Mouse (Mus musculus): ENCODE data around the gene Vmn2r6. TPM values are rescaled to one million over a fixed set of nuclear protein-coding genes. Genes with fewer than 3 reads are reported as not detected.
"Not testable (repeated sequence)": the region's sequence is repeated elsewhere in the genome, so short reads cannot be mapped to it uniquely, and the experiment has no call there.

The Vmn2r6 gene
- polyA plus RNA-seq (2015; fragmentation: Nextera tagmentation; extraction: Ambion mirVana) = not detected in 2 replicates

GRCm38 (mm10) chr3:64565730-64566129 is at the start of gene Vmn2r6:
TSS of gene Vmn2r6 (minus strand) at chr3:64565830.
- ATAC-seq (ENCODE audit: insufficient read depth, low FRiP score); H3K9me3 ChIP-seq (replicated peaks; ENCODE audit: control insufficient read depth, low read length); H3K4me2 ChIP-seq (ENCODE audit: low read depth, low read length); H3K4me3 ChIP-seq (replicated peaks; ENCODE audit: low read length); H3K36me3 ChIP-seq (ENCODE audit: control insufficient read depth, insufficient read depth, low read length); H3K27ac ChIP-seq (ENCODE audit: low read length); H3K4me1 ChIP-seq (ENCODE audit: control insufficient read depth, insufficient read depth, low read length); H3K9ac ChIP-seq (ENCODE audit: low read length); H3K27me3 ChIP-seq (ENCODE audit: control insufficient read depth, insufficient read depth, low read length): not testable (repeated sequence)
- WGBS = 93% methylated on average over 2 of the region's 2 CpGs

- no peak overlapping the region for H3K9ac ChIP-seq (ENCODE audit: low read length)
Measured at GRCm38 (mm10) chr3:64587618-64588017, 22.0 kb upstream of the Vmn2r6 start.

GRCm38 (mm10) chr3:64568793-64569192 is 3.2 kb upstream of the Vmn2r6 start:
- H3K4me1 ChIP-seq (ENCODE audit: control insufficient read depth, insufficient read depth, low read length); H3K27ac ChIP-seq (ENCODE audit: low read length); H3K27me3 ChIP-seq (ENCODE audit: control insufficient read depth, insufficient read depth, low read length); H3K36me3 ChIP-seq (ENCODE audit: control insufficient read depth, insufficient read depth, low read length); H3K4me2 ChIP-seq (ENCODE audit: low read depth, low read length); H3K9ac ChIP-seq (ENCODE audit: low read length); ATAC-seq (ENCODE audit: insufficient read depth, low FRiP score); H3K4me3 ChIP-seq (replicated peaks; ENCODE audit: low read length); H3K9me3 ChIP-seq (replicated peaks; ENCODE audit: control insufficient read depth, low read length): not testable (repeated sequence)
- WGBS = 17% methylated on average over 2 of the region's 2 CpGs

More at GRCm38 (mm10) chr3:64587618-64588017, 22.0 kb upstream of the Vmn2r6 start:
- WGBS = 69% methylated on average over 9 of the region's 9 CpGs
- Histone ChIP-seq H3K9me3 (replicated peaks; ENCODE audit: control insufficient read depth, low read length) (no peaks in the 10 kb centered on the region), H3K4me2 (ENCODE audit: low read depth, low read length) (no peak overlapping the region), H3K27me3 (ENCODE audit: control insufficient read depth, insufficient read depth, low read length) (no peaks in the 10 kb centered on the region), H3K4me3 (replicated peaks; ENCODE audit: low read length) (no peak overlapping the region), H3K27ac (ENCODE audit: low read length) (no peak overlapping the region), H3K36me3 (ENCODE audit: control insufficient read depth, insufficient read depth, low read length) (no peaks in the 10 kb centered on the region), H3K4me1 (ENCODE audit: control insufficient read depth, insufficient read depth, low read length) (no peaks in the 10 kb centered on the region)
- ATAC-seq (ENCODE audit: insufficient read depth, low FRiP score) = no peak

GRCm38 (mm10) chr3:64523585-64523984 is 42.0 kb downstream of the Vmn2r6 start:
- H3K4me3 ChIP-seq (replicated peaks; ENCODE audit: low read length); H3K27ac ChIP-seq (ENCODE audit: low read length); H3K9ac ChIP-seq (ENCODE audit: low read length); H3K27me3 ChIP-seq (ENCODE audit: control insufficient read depth, insufficient read depth, low read length); H3K9me3 ChIP-seq (replicated peaks; ENCODE audit: control insufficient read depth, low read length); H3K36me3 ChIP-seq (ENCODE audit: control insufficient read depth, insufficient read depth, low read length); ATAC-seq (ENCODE audit: insufficient read depth, low FRiP score); H3K4me1 ChIP-seq (ENCODE audit: control insufficient read depth, insufficient read depth, low read length); H3K4me2 ChIP-seq (ENCODE audit: low read depth, low read length): not testable (repeated sequence)
- WGBS = 85% methylated on average over 1 of the region's 1 CpGs

GRCm38 (mm10) chr3:64509742-64510141 is 55.9 kb downstream of the Vmn2r6 start, which contains the start of gene Vmn2r5:
TSS of gene Vmn2r5 (minus strand) at chr3:64509842.
- H3K4me1 ChIP-seq (ENCODE audit: control insufficient read depth, insufficient read depth, low read length); H3K4me3 ChIP-seq (replicated peaks; ENCODE audit: low read length); H3K4me2 ChIP-seq (ENCODE audit: low read depth, low read length); H3K9me3 ChIP-seq (replicated peaks; ENCODE audit: control insufficient read depth, low read length); H3K36me3 ChIP-seq (ENCODE audit: control insufficient read depth, insufficient read depth, low read length); ATAC-seq (ENCODE audit: insufficient read depth, low FRiP score); H3K27me3 ChIP-seq (ENCODE audit: control insufficient read depth, insufficient read depth, low read length); H3K9ac ChIP-seq (ENCODE audit: low read length); H3K27ac ChIP-seq (ENCODE audit: low read length): not testable (repeated sequence)
- no CpG with 5 or more reads among the region's 2 CpGs for WGBS

Other genes starting within 250 kb of the Vmn2r6 start
- not detected in 2 replicates for gene Vmn2r4, start 150.5 kb downstream of the Vmn2r6 start, polyA plus RNA-seq (2015; fragmentation: Nextera tagmentation; extraction: Ambion mirVana)
- not detected in 2 replicates for gene Vmn2r5, start 56.0 kb downstream of the Vmn2r6 start, polyA plus RNA-seq (2015; fragmentation: Nextera tagmentation; extraction: Ambion mirVana)

Data from stomach, embryonic 16.5 days (tissue).